Mouse (Mus musculus) lung, postnatal 4 days (tissue): ENCODE data around the gene Gstp1.
A peak's percentile ranks its signal among the peaks of the same experiment; 100 is the strongest.
"Not testable (repeated sequence)": the region's sequence is repeated elsewhere in the genome, so short reads cannot be mapped to it uniquely, and the experiment has no call there.

Experiments used
- DNase-seq, 2 experiments: peaks; one replicate each; pipeline ENCODE4 v3.0.0; 2021

Gstp1 gene

GRCm38 (mm10) chr19:4060044-4060898 is 22.5 kb upstream of the Gstp1 start:
- peak in 1 of 2 experiments; percentile 13 for DNase-seq

DNA sequence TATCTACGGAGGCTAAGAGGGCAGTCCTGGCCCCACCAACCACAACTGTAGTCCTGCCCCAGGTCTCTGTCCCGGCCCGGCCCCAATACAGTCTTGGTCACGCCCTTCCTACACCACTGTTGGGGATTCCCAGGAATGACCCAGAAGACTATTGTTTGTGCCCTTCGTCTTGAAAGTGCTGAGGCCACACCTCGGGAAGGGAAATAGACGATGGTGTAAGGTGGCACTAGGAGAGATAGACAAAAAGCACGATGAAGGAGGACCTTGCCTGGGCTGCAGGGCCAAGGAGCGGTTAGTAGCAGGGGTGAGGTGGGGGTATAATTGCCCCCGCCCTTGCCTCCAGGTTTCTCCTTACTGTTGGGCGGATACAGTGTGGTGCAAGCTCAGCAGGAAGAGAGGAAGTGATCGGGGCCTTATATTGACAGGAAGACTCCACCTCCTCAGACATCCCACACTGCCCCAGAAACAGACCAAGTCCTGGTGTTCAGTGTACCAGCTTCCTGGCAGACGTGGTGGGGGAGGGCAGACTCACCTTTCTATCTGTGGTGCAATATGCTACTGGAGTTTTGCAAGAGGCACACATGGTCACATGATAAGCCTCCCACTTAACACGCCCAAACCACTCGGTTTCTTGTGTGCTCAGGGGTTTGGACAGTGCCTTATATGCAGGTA is 21.4 kb upstream of the Gstp1 start, which contains the start of gene Gstp3:
Gene Gstp3 (minus strand): TSS at position 501 of the 672 bp plus-strand sequence.
- DNase-seq: peak; percentile 55 to 64

DNA sequence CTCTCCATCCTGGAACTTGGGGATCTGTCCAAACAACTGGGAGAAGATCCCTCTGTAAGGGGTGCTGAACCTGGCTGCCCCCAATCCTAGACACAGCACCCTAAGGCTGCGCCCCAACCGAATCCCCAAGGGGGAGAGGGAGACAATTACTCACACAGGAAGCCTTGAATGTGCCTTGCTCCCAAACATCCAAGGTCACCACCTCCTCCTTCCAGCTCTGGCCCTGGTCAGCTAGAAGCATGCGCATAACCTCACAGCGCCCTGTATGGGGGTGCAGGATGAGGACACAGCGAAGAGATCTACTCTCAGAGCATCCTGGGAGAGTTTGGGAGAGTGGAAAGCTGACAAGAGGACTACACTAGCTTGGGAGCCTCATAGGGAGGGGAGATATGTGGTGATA is 20.8 kb upstream of the Gstp1 start:
- DNase-seq: peak in 1 of 2 experiments; percentile 18

DNA sequence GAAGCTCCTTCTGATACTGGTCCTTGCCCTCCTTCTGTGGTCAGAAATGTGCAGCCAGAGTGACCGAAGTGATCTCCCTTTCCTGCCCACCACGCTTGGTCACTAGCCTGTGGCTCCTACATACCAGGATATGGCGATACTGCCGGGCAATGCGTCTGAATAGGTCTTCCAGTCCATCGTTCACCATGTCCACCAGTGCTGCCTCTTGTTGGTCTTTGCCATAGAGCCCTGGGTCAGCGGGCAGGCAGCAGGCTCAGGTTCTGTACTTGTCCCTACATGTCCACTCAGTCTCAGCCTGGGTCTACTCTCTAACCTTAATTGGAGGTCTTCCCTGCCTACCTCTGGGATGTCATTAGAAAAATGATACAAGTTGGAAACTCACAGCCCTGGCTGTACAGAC is 20.2 kb upstream of the Gstp1 start:
- peak in 1 of 2 experiments; percentile 15 for DNase-seq

GRCm38 (mm10) chr19:4057389-4057788 is 19.6 kb upstream of the Gstp1 start:
- peak in 1 of 2 experiments; percentile 18 for DNase-seq

DNA sequence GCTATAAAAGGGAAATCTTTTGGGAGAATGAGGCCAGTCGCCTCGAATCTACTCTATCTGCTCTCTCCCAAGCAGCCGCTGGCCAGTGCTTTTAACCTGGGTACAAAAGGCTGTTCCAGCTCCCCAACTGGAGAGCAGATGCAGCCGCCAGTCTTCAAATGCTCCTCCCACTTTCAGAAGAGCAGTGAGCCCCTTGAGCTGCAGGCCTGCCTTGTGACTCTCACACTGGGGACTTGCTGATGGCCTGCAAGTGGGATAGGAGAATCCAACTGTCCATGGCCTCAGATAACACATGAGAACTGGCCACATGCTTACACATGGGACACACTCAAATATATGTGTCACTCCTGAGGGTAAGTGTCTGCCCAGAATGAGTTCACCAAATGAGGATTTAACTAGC is 18.9 kb upstream of the Gstp1 start:
- DNase-seq: peak in 1 of 2 experiments; percentile 22

- peak in 1 of 2 experiments; percentile 24 for DNase-seq
Observed at GRCm38 (mm10) chr19:4055947-4056693, 18.3 kb upstream of the Gstp1 start.

DNA sequence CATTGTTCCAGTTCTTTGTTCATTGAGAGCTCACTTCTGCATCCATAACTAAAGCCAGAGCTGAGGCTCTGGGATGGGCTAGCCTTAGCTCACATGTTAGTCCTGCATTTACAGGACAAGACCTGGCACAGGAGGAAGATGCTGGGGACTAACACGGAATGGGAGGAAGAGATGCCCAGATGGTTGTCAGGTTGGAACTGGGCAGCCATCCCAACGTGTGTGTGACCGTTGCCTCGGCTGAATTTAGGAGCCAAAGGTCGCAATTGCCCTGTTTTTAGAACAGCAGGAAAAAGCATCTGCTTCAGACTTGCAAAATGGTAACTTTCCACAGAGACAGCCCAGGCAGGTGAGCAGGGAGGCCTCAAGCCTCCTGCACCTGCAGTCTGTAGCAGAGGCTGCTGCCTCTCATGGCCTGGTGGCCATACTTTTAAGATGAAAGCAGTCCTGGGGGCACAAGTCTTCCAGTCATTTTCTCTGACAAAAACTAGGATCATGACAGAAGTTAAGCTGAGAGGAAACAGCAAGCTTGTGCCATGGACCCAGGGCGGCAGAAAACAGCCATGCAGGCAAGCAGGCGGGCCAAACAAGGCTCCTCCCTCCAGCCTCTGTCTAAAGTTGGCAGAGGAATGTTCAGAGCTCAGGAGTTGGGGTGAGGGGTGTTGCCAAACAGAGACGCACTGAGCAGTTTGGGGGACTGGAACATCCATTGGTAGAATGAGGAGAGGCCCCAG is 17.6 kb upstream of the Gstp1 start:
- peak in 1 of 2 experiments; percentile 16 for DNase-seq

DNA sequence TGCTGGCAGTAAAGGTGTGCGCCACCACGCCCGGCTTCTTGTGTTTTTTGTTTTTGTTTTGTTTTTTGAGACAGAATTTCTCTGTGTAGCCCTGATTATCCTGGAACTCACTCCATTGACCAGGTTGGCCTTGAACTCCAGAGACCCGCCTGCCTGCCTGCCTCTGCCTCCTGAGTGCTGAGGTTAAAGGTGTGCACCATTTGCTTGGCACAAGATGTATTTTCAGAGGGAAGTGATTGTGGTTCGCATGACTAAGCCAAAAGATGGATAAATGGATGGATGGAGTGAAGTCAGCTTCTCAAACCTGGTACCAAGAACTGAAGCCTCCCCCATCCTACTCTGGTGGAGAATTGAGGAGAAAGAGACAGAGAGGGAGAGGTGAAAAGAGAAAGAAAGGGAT is 16.8 kb upstream of the Gstp1 start:
- no peak for DNase-seq

GRCm38 (mm10) chr19:4052516-4053030 is 14.8 kb upstream of the Gstp1 start:
- DNase-seq: no peak

- DNase-seq: peak; percentile 49 to 77
Observed at GRCm38 (mm10) chr19:4051741-4052515, 14.1 kb upstream of the Gstp1 start.

- DNase-seq: no peak
Observed at GRCm38 (mm10) chr19:4051016-4051415, 13.2 kb upstream of the Gstp1 start.

- DNase-seq: not testable (repeated sequence)
Observed at GRCm38 (mm10) chr19:4049069-4049468, 11.3 kb upstream of the Gstp1 start.

GRCm38 (mm10) chr19:4047859-4048258 is 10.1 kb upstream of the Gstp1 start:
- peak; percentile 59 to 84 for DNase-seq

DNA sequence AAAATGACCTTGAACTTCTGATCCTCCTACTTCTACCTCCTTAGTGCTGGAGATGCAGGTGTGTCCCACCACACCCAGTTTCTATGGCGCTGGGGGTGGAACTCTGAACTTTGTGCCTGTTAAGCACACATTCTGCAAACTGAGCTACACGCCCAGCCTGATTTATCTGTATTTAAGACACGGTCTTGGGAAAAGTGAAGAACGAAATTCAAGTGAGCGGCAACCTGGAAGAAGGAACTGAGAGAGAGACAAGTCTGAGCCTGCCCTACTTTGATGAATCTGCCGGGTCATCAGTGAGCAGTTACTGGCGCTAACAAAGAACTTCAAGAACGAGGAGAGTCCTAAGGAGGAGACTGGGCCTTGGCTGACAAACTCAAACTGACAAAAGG is 9.1 kb upstream of the Gstp1 start:
- DNase-seq: no peak

- peak; percentile 85 to 86 for DNase-seq
Observed at GRCm38 (mm10) chr19:4045966-4046865, 8.4 kb upstream of the Gstp1 start, which contains the start of gene Gstp2. Gene Gstp2, minus strand, starts transcription at chr19:4046023.

DNA sequence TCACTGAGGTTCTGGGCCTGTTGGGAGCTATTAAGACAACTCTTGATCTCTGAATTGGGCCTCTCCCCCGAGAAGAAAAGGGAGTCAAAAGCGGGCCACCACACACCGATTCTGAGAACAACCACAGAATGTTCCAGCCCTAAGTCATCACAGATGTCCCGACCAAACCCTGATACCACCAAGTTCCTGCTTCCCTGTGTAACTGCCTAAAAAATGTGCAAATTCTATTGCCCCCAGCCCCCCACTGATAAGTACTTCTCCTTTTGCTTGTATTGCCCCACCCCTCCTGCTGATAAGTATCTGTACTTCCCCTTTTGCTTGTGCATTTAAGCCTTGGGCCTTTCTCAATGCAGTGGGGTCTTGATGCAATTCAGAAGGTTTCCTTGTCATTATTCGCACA is 6.3 kb upstream of the Gstp1 start:
- DNase-seq: not testable (repeated sequence)

DNA sequence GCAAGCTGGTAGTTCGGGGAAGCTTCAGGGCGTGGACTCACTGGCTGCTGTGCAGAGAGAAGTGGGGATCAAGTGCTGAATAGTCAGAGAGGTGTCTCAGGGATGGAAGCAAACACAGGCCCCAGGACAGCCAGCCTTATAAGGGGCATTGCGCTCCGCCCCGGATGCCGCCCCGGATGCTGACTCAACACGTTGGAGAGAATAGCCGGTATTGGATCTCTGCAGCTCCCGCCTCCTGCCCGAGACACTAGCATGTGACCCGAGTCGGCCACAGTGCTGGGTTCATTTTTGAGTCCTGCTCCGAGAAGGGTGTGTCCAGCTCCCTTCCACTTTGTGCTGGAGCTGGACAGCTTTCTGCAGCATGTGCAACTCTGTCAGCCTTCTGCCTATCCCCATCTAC is 4.3 kb upstream of the Gstp1 start:
- peak; percentile 62 to 71 for DNase-seq

- DNase-seq: not testable (repeated sequence)
Observed at GRCm38 (mm10) chr19:4041500-4041899, 3.7 kb upstream of the Gstp1 start.

- not testable (repeated sequence) for DNase-seq
Observed at GRCm38 (mm10) chr19:4040941-4041340, 3.2 kb upstream of the Gstp1 start.
